Mouse (Mus musculus) intestine, postnatal 0 days (tissue): Measurements from ENCODE around the gene Gimap4. TPM values are rescaled to one million over a fixed set of nuclear protein-coding genes. Genes with fewer than 3 reads are reported as not detected.

Experiments used
- ATAC-seq: fragments of 200-750 bp; cut with Nextera tagmentation; 2 replicates; pipeline ENCODE4 v1.8.0; 2017; ENCODE audit warnings: mild to moderate bottlenecking, moderate TSS enrichment, moderate library complexity
- H3K27ac ChIP-seq: fragments of 300-500 bp; sonication (generic); 2 replicates; pipeline ENCODE4 v1.5.1; 2014; ENCODE audit warnings: mild to moderate bottlenecking, low read depth, low read length, moderate library complexity
- H3K27me3 ChIP-seq: fragments of 300-500 bp; sonication (generic); replicated peaks from 2 replicates; pipeline ENCODE4 v1.6.1; 2014; ENCODE audit warnings: low read length, mixed read lengths; ENCODE audit not compliant: control insufficient read depth, insufficient read depth
- H3K36me3 ChIP-seq: fragments of 300-500 bp; sonication (generic); 2 replicates; pipeline ENCODE4 v1.6.1; 2014; ENCODE audit warnings: mild to moderate bottlenecking, moderate library complexity; ENCODE audit not compliant: control insufficient read depth, insufficient read depth
- H3K4me1 ChIP-seq: fragments of 300-500 bp; sonication (generic); replicated peaks from 2 replicates; pipeline ENCODE4 v1.6.1; 2014; ENCODE audit warnings: antibody characterized with exemption, low read length, mixed read lengths; ENCODE audit not compliant: control insufficient read depth, insufficient read depth
- H3K4me2 ChIP-seq: fragments of 300-500 bp; sonication (generic); replicated peaks from 2 replicates; pipeline ENCODE4 v1.6.1; 2014; ENCODE audit warnings: low read depth, mild to moderate bottlenecking, moderate library complexity
- H3K4me3 ChIP-seq: fragments of 300-500 bp; sonication (generic); 2 replicates; pipeline ENCODE4 v1.5.1; 2014; ENCODE audit warnings: low read depth, low read length
- H3K9ac ChIP-seq: fragments of 300-500 bp; sonication (generic); 2 replicates; pipeline ENCODE4 v1.6.1; 2014; ENCODE audit warnings: mild to moderate bottlenecking, low read depth, low read length
- H3K9me3 ChIP-seq: fragments of 300-500 bp; sonication (generic); 2 replicates; pipeline ENCODE4 v1.6.1; 2016; ENCODE audit warnings: mixed run types; ENCODE audit not compliant: control insufficient read depth
- CTCF ChIP-seq: sonication (generic); IDR thresholded peaks from 2 replicates; pipeline ENCODE4 v1.5.1; 2016; ENCODE audit warnings: low read depth, mild to moderate bottlenecking, control low read depth, antibody characterized with exemption, moderate library complexity
- WGBS: fragments of 180-500 bp; shearing (Covaris S2); extraction: QIAGEN DNeasy Blood & Tissue Kit; methylation state at CpG from one replicate; pipeline ENCODE4 v1.1.7; 2014; 5-methylcytosine and 5-hydroxymethylcytosine counted together
- polyA plus RNA-seq: library from polyadenylated mRNA; unstranded; fragments of >200 nt; fragmentation: Nextera tagmentation; extraction: Ambion mirVana; gene quantifications from 2 replicates; pipeline ENCODE4 v1.2.1, GENCODE M21; 2015

Gene Gimap4
- polyA plus RNA-seq, 1 experiment from 2014 or later: 9.6 TPM

- no peak overlapping the region for H3K4me2 ChIP-seq
- no peaks in the 10 kb centered on the region for H3K9me3 ChIP-seq
- peak; percentile 60 for TF ChIP-seq CTCF
- H3K27ac ChIP-seq: no peak overlapping the region
- no peak overlapping the region for H3K4me3 ChIP-seq
- WGBS: 66% methylated on average over 5 of the region's 5 CpGs
- no peaks in the 10 kb centered on the region for H3K36me3 ChIP-seq
- H3K27me3 ChIP-seq: no peaks in the 10 kb centered on the region
- H3K4me1 ChIP-seq: no peaks in the 10 kb centered on the region
- no peak overlapping the region for H3K9ac ChIP-seq
- ATAC-seq: no peak
These were observed 18.3 kb downstream of the Gimap4 start for GRCm38 (mm10) chr6:48702601-48703000.

GRCm38 (mm10) chr6:48704146-48704545 is 19.8 kb downstream of the Gimap4 start:
- H3K27ac ChIP-seq: no peak overlapping the region
- H3K27me3 ChIP-seq: no peaks in the 10 kb centered on the region
- no peak overlapping the region for H3K9ac ChIP-seq
- no peaks in the 10 kb centered on the region for H3K9me3 ChIP-seq
- TF ChIP-seq CTCF: no peak
- H3K4me1 ChIP-seq: no peaks in the 10 kb centered on the region
- no peak overlapping the region for H3K4me2 ChIP-seq
- ATAC-seq: no peak
- no peaks in the 10 kb centered on the region for H3K36me3 ChIP-seq
- no peak overlapping the region for H3K4me3 ChIP-seq

- 59% methylated on average over 3 of the region's 3 CpGs for WGBS
These were observed 21.8 kb downstream of the Gimap4 start for GRCm38 (mm10) chr6:48706130-48706529.

GRCm38 (mm10) chr6:48718455-48718854 is 34.1 kb downstream of the Gimap4 start, which contains the start of the genes Gm28053 and Gimap7:
TSS of gene Gm28053 (plus strand) at chr6:48718607.
TSS of gene Gimap7 (plus strand) at chr6:48718621.
- Histone ChIP-seq H3K4me3 (no peak within 1 kb of the TSS), H3K27me3 (no peaks in the 10 kb centered on the region), H3K9me3 (no peaks in the 10 kb centered on the region), H3K27ac (no peak within 1 kb of the TSS), H3K36me3 (no peaks in the 10 kb centered on the region), H3K4me2 (no peak within 1 kb of the TSS), H3K4me1 (no peaks in the 10 kb centered on the region), H3K9ac (no peak within 1 kb of the TSS)
- no peak for TF ChIP-seq CTCF
- WGBS: 63% methylated on average over 2 of the region's 2 CpGs
- ATAC-seq: no peak

More at GRCm38 (mm10) chr6:48706130-48706529, 21.8 kb downstream of the Gimap4 start:
- Histone ChIP-seq H3K27me3 (no peaks in the 10 kb centered on the region), H3K4me1 (no peaks in the 10 kb centered on the region), H3K9ac (no peak overlapping the region), H3K4me3 (no peak overlapping the region), H3K9me3 (no peaks in the 10 kb centered on the region), H3K4me2 (peak overlapping the region; percentile 10), H3K36me3 (no peaks in the 10 kb centered on the region), H3K27ac (no peak overlapping the region)
- no peak for TF ChIP-seq CTCF
- ATAC-seq: no peak

GRCm38 (mm10) chr6:48720326-48720725 is 36.0 kb downstream of the Gimap4 start:
- H3K4me3 ChIP-seq: no peak overlapping the region
- H3K9me3 ChIP-seq: no peaks in the 10 kb centered on the region
- 85% methylated on average over 4 of the region's 4 CpGs for WGBS
- no peaks in the 10 kb centered on the region for H3K4me1 ChIP-seq
- H3K36me3 ChIP-seq: no peaks in the 10 kb centered on the region
- H3K27ac ChIP-seq: no peak overlapping the region
- no peak for ATAC-seq
- TF ChIP-seq CTCF: no peak
- H3K27me3 ChIP-seq: no peaks in the 10 kb centered on the region
- no peak overlapping the region for H3K9ac ChIP-seq
- no peak overlapping the region for H3K4me2 ChIP-seq

GRCm38 (mm10) chr6:48723468-48723867 is 39.1 kb downstream of the Gimap4 start:
- no peak for TF ChIP-seq CTCF
- no peaks in the 10 kb centered on the region for H3K36me3 ChIP-seq
- no peak for ATAC-seq
- WGBS: 72% methylated on average over 8 of the region's 8 CpGs
- H3K9ac ChIP-seq: no peak overlapping the region
- H3K27ac ChIP-seq: no peak overlapping the region
- no peaks in the 10 kb centered on the region for H3K27me3 ChIP-seq
- H3K4me1 ChIP-seq: no peaks in the 10 kb centered on the region
- no peak overlapping the region for H3K4me2 ChIP-seq
- H3K9me3 ChIP-seq: no peaks in the 10 kb centered on the region
- H3K4me3 ChIP-seq: no peak overlapping the region

GRCm38 (mm10) chr6:48725476-48725875 is 41.1 kb downstream of the Gimap4 start:
- Histone ChIP-seq H3K9me3 (no peaks in the 10 kb centered on the region), H3K36me3 (no peaks in the 10 kb centered on the region), H3K9ac (no peak overlapping the region), H3K4me3 (no peak overlapping the region), H3K27ac (no peak overlapping the region), H3K4me2 (no peak overlapping the region), H3K4me1 (no peaks in the 10 kb centered on the region), H3K27me3 (no peaks in the 10 kb centered on the region)
- no peak for TF ChIP-seq CTCF
- 0% methylated on average over 1 of the region's 1 CpGs for WGBS
- ATAC-seq: no peak
